Mouse (Mus musculus) CH12.LX (cell line): ENCODE results near the gene Vil1. TPM values are rescaled to one million over a fixed set of nuclear protein-coding genes. Genes with fewer than 3 reads are reported as not detected.

Experiments used
- DNase-seq: peaks from one replicate; pipeline ENCODE4 v3.0.0-alpha.2; 2013; ENCODE audit errors: extremely low read depth
- H3K27ac ChIP-seq: 2 replicates; pipeline ENCODE4 v1.5.1; 2012; ENCODE audit warnings: low read depth, mild to moderate bottlenecking, control low read depth, moderate library complexity; ENCODE audit not compliant: insufficient read depth
- H3K27me3 ChIP-seq: replicated peaks from 2 replicates; pipeline ENCODE3; 2012; ENCODE audit warnings: inconsistent platforms
- H3K36me3 ChIP-seq, 2 experiments: replicated peaks in 1 of 2; 2 replicates each; pipeline versions ENCODE3 to v1.6.1; 2012; ENCODE audit warnings: inconsistent platforms in 1 of 2, low read length in 1 of 2, mild to moderate bottlenecking in 1 of 2, mixed read lengths in 1 of 2, moderate library complexity in 1 of 2; ENCODE audit not compliant: control insufficient read depth in 1 of 2, insufficient read depth in 1 of 2
- H3K4me1 ChIP-seq, 2 experiments: 2 replicates each; pipeline ENCODE4 v1.6.1; 2012; ENCODE audit warnings: inconsistent platforms in 1 of 2, moderate library complexity in 1 of 2; ENCODE audit not compliant: insufficient read depth in 2 of 2, control insufficient read depth in 1 of 2
- H3K4me2 ChIP-seq: 2 replicates; pipeline ENCODE4 v1.6.1; 2012; ENCODE audit warnings: low read depth, mild to moderate bottlenecking, control low read depth; ENCODE audit not compliant: poor library complexity, insufficient read depth, severe bottlenecking
- H3K4me3 ChIP-seq, 3 experiments: fragments of 150-350 bp in 1 of 3; sonication (generic) in 1 of 3; replicated peaks in 1 of 3; 2 replicates each; pipeline versions ENCODE3 to v1.5.1; 2011 to 2012; ENCODE audit warnings: low read depth in 2 of 3, low read length in 2 of 3, mild to moderate bottlenecking in 2 of 3, moderate library complexity in 2 of 3, control low read depth in 1 of 3, improper control_type of control experiment in 1 of 3, inconsistent platforms in 1 of 3, mixed read lengths in 1 of 3; ENCODE audit not compliant: poor library complexity in 1 of 3
- H3K79me2 ChIP-seq: replicated peaks from 2 replicates; pipeline ENCODE4 v1.6.1; 2012; ENCODE audit warnings: mild to moderate bottlenecking, moderate library complexity; ENCODE audit not compliant: control insufficient read depth, poor library complexity, insufficient read depth, severe bottlenecking; ENCODE audit errors: extremely low read depth
- H3K9ac ChIP-seq: 2 replicates; pipeline ENCODE4 v1.6.1; 2012; ENCODE audit warnings: low read depth, mild to moderate bottlenecking, control low read depth, moderate library complexity; ENCODE audit not compliant: insufficient read depth
- H3K9me3 ChIP-seq: replicated peaks from 2 replicates; pipeline ENCODE3; 2012; ENCODE audit warnings: low read length, inconsistent platforms, mixed read lengths
- BHLHE40 ChIP-seq: IDR thresholded peaks from 2 replicates; pipeline ENCODE4 v1.6.1; 2011; ENCODE audit warnings: mild to moderate bottlenecking, low read depth, low read length, improper control_type of control experiment
- CHD1 ChIP-seq: IDR thresholded peaks from 2 replicates; pipeline ENCODE4 v1.6.1; 2012; ENCODE audit warnings: low read depth, low read length, improper control_type of control experiment, inconsistent platforms
- CHD2 ChIP-seq: IDR thresholded peaks from 2 replicates; pipeline ENCODE4 v1.6.1; 2011; ENCODE audit warnings: low read length, improper control_type of control experiment
- E2F4 ChIP-seq: IDR thresholded peaks from 2 replicates; pipeline ENCODE4 v1.6.1; 2011; ENCODE audit warnings: low read depth, low read length, improper control_type of control experiment; ENCODE audit not compliant: insufficient replicate concordance
- EP300 ChIP-seq: IDR thresholded peaks from 2 replicates; pipeline ENCODE4 v1.6.1; 2011; ENCODE audit warnings: low read length, improper control_type of control experiment
- ETS1 ChIP-seq: conservative IDR thresholded peaks from 2 replicates; pipeline ENCODE4 v1.6.1; 2012; ENCODE audit warnings: low read depth, mild to moderate bottlenecking, inconsistent platforms, low read length, improper control_type of control experiment, moderate library complexity
- IRF4 ChIP-seq: IDR thresholded peaks from 2 replicates; pipeline ENCODE4 v1.6.1; 2014; ENCODE audit warnings: low read depth, mild to moderate bottlenecking, inconsistent platforms, low read length, improper control_type of control experiment
- JUND ChIP-seq: conservative IDR thresholded peaks from 2 replicates; pipeline ENCODE4 v1.6.1; 2011; ENCODE audit warnings: low read depth, low read length, improper control_type of control experiment
- MAZ ChIP-seq: IDR thresholded peaks from 2 replicates; pipeline ENCODE4 v1.6.1; 2012; ENCODE audit warnings: low read depth, mild to moderate bottlenecking, inconsistent platforms, low read length, improper control_type of control experiment, moderate library complexity
- MXI1 ChIP-seq: IDR thresholded peaks from 2 replicates; pipeline ENCODE4 v1.6.1; 2011; ENCODE audit warnings: mild to moderate bottlenecking, low read depth, low read length, improper control_type of control experiment
- NRF1 ChIP-seq: IDR thresholded peaks from 2 replicates; pipeline ENCODE4 v1.6.1; 2014; ENCODE audit warnings: low read depth, mild to moderate bottlenecking, inconsistent platforms, low read length, improper control_type of control experiment, moderate library complexity
- PAX5 ChIP-seq: IDR thresholded peaks from 2 replicates; pipeline ENCODE4 v1.6.1; 2012; ENCODE audit warnings: low read length, inconsistent platforms, mixed read lengths
- POLR2A ChIP-seq: IDR thresholded peaks from 2 replicates; pipeline ENCODE4 v1.6.1; 2011; ENCODE audit warnings: low read depth, mild to moderate bottlenecking, improper control_type of control experiment, low read length
- SIN3A ChIP-seq: IDR thresholded peaks from 2 replicates; pipeline ENCODE4 v1.6.1; 2012; ENCODE audit warnings: low read length, improper control_type of control experiment, inconsistent platforms
- TBP ChIP-seq: conservative IDR thresholded peaks from 2 replicates; pipeline ENCODE4 v1.6.1; 2011; ENCODE audit warnings: low read depth, low read length, improper control_type of control experiment
- UBTF ChIP-seq: IDR thresholded peaks from 2 replicates; pipeline ENCODE4 v1.6.1; 2012; ENCODE audit warnings: low read depth, mild to moderate bottlenecking, inconsistent platforms, low read length, improper control_type of control experiment, moderate library complexity
- ZC3H11A ChIP-seq: IDR thresholded peaks from 2 replicates; pipeline ENCODE4 v1.6.1; 2012; ENCODE audit warnings: low read depth, mild to moderate bottlenecking, inconsistent platforms, low read length, improper control_type of control experiment
- ZMIZ1 ChIP-seq: IDR thresholded peaks from 2 replicates; pipeline ENCODE4 v1.6.1; 2012; ENCODE audit warnings: low read depth, mild to moderate bottlenecking, inconsistent platforms, low read length, improper control_type of control experiment
- dilution Hi-C: fragments of 300-500 bp; cut with MboI; formaldehyde crosslinking; loops from 2 replicates; pipeline ENCODE4 v1.14.3; 2020; ENCODE audit warnings: low sequenced_read_pairs; ENCODE audit not compliant: extremely low pct_unique_long_range_greater_than_20kb, extremely low pct_ligation_motif_present
- in situ Hi-C: fragments of 300-500 bp; cut with MboI; formaldehyde crosslinking; loops from 3 replicates; pipeline ENCODE4 v1.14.3; 2019; ENCODE audit warnings: low sequenced_read_pairs, low pct_ligation_motif_present, low pct_unique_long_range_greater_than_20kb, mixed read lengths
- polyA plus RNA-seq: library from polyadenylated mRNA; unstranded; fragments of >175 nt; gene quantifications from 2 replicates; pipeline ENCODE4 v1.2.1, GENCODE M21; 2012; ENCODE audit warnings: low read depth; ENCODE audit not compliant: insufficient read length
- total RNA-seq, 2 experiments: library from RNA; depleted of rRNA; stranded (reverse); fragments of 300-350 nt in 1 of 2; fragments of >200 nt in 1 of 2; gene quantifications; 2 replicates each; pipeline ENCODE4 v1.2.3; 2012 to 2014

Vil1 gene
- total and polyA plus RNA-seq, 3 experiments, result 0.08 to 0.10 TPM; not detected in 1

DNA sequence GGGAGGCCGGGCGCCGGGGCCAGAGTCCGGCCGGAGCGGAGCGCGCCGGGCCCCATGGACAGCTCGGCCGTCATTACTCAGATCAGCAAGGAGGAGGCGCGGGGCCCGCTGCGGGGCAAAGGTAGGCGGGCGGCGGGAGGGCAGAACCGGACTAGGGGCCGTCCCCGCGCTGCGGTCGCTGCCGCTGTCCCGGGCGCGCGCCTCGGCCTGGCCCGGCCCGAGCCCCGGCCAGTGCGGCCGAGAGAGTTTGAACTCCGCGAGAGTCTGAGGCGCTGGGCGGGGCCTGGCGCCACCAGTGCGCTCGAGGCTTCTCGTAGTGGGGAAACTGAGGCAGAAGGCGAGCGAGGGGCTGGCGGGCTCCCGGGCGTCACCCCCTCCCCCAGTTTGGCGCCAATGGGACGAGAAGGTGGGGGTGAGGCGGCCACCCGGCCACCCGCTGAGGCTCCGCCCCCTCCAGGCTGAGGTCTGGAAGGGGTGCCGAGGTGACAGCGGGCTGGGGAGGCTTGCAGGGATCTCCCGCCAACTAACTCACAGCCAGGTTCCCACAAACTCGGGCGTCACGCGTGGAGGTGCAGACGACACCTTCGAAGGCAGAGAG, 17.2 kb upstream of the Vil1 start:
- peak; percentile 61 for DNase-seq
- H3K27ac ChIP-seq, result peak overlapping the region; percentile 76
- peaks cover 8 to 65% of the 10 kb centered on the region in 2 experiments; a peak in 3 of 4 replicates for H3K4me1 ChIP-seq
- peak overlapping the region; percentile 65 to 86 (median 73) for H3K4me3 ChIP-seq
- TF ChIP-seq CHD1, result no peak
- peak; percentile 22; the same call in 1 of the 2 replicates for TF ChIP-seq MXI1
- no peak for TF ChIP-seq ZC3H11A
- no peak for TF ChIP-seq TBP
- TF ChIP-seq PAX5, result no peak
- no peak for TF ChIP-seq ETS1
- no peak for TF ChIP-seq EP300
- TF ChIP-seq POLR2A, result peak; percentile 47; the same call in 1 of the 2 replicates
- TF ChIP-seq BHLHE40, result no peak
- TF ChIP-seq JUND, result no peak
- peak; percentile 55; the same call in 1 of the 2 replicates for TF ChIP-seq CHD2
- 0 out of 2 replicates have a peak, but pooled peaks have one; percentile 11 for TF ChIP-seq ZMIZ1
- TF ChIP-seq MAZ, result no peak
- no peak for TF ChIP-seq E2F4
- TF ChIP-seq UBTF, result peak; percentile 27; the same call in 1 of the 2 replicates
- no peak; the same call in 1 of the 2 replicates for TF ChIP-seq SIN3A
- TF ChIP-seq NRF1, result no peak
- dilution Hi-C loops, result no loop called here
- peaks cover 19 to 22% of the 10 kb centered on the region in 2 experiments for H3K36me3 ChIP-seq
- H3K9me3 ChIP-seq, result no peaks in the 10 kb centered on the region
- no peaks in the 10 kb centered on the region for H3K27me3 ChIP-seq
- in situ Hi-C loops, result loop anchor here (5.0 to 10.0 kb wide), 2 partner anchors 53 to 80 kb away; no protein-coding TSS in a partner anchor
- peak overlapping the region; percentile 98 for H3K9ac ChIP-seq
- H3K4me2 ChIP-seq, result peak overlapping the region; percentile 41
- H3K79me2 ChIP-seq, result peaks cover 21% of the 10 kb centered on the region

DNA sequence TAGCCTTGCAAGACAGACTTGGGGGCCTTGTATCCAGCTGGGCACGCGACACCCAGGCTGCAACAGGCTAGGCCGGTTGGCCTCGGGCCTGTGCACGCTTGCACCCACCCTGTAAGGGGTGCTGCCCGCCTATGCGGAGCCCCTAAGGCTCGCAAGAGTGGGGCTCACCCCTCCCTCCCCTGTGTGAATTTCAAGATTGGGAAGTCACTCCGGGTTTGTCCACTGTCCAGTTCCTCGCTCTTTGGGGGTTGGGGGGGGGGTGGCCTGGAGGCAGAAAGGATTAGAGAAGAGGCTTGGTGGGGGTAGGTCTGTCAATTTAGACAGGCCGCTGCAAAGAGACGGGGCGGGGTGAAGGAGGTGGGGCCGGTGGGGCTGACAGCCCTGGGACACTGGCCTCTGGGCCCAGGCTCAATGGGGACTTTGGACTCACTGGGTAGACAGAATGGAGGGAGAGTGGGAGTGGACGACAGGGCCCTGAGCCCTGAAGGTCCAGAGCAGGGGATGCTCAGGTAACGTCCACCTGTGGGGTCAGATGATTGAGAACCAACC, 16.7 kb upstream of the Vil1 start:
- peak overlapping the region; percentile 76 for H3K27ac ChIP-seq
- no peak for TF ChIP-seq UBTF
- TF ChIP-seq IRF4, result no peak
- peak; percentile 44; the same call in 1 of the 2 replicates for TF ChIP-seq ZMIZ1
- peak; percentile 50 for TF ChIP-seq BHLHE40
- no peak for TF ChIP-seq TBP
- dilution Hi-C loops, result no loop called here

More for the DNA sequence above, 16.7 kb upstream of the Vil1 start:
- no peaks in the 10 kb centered on the region for H3K27me3 ChIP-seq
- no peak for DNase-seq
- H3K4me2 ChIP-seq, result peak overlapping the region; percentile 41
- H3K9me3 ChIP-seq, result no peaks in the 10 kb centered on the region
- H3K79me2 ChIP-seq, result peaks cover 21% of the 10 kb centered on the region
- H3K36me3 ChIP-seq, result peaks cover 19 to 22% of the 10 kb centered on the region in 2 experiments
- peak overlapping the region; percentile 98 for H3K9ac ChIP-seq
- peaks cover 8 to 60% of the 10 kb centered on the region in 2 experiments; a peak in 3 of 4 replicates for H3K4me1 ChIP-seq
- in situ Hi-C loops, result loop anchor here (5.0 to 10.0 kb wide), 2 partner anchors 52 to 80 kb away; no protein-coding TSS in a partner anchor
- H3K4me3 ChIP-seq, result peak overlapping the region; percentile 65 to 86 (median 73)
